Mouse (Mus musculus): Measurements from ENCODE around the gene Pafah1b1. TPM values are rescaled to one million over a fixed set of nuclear protein-coding genes. Genes with fewer than 3 reads are reported as not detected.

Gene Pafah1b1
- polyA plus RNA-seq, 1 experiment from 2014 or later: 46.7 TPM

GRCm38 (mm10) chr11:74634490-74635275 is 89.8 kb downstream of the Pafah1b1 start:
- Histone ChIP-seq H3K4me3 (no peak overlapping the region), H3K9ac (no peak overlapping the region), H3K27ac (no peak overlapping the region), H3K27me3 (peaks cover 15% of the 10 kb centered on the region), H3K36me3 (no peaks in the 10 kb centered on the region), H3K9me3 (no peaks in the 10 kb centered on the region), H3K4me2 (replicated peaks) (no peak overlapping the region), H3K4me1 (peaks cover 16% of the 10 kb centered on the region)
- WGBS: 66% methylated on average over 5 of the region's 5 CpGs
- ATAC-seq (ENCODE audit: low FRiP score, low read depth): no peak

GRCm38 (mm10) chr11:74631880-74632789 is 92.3 kb downstream of the Pafah1b1 start:
- H3K27me3 ChIP-seq: 0 out of 2 replicates have a peak, but pooled peaks cover 8% of the 10 kb centered on the region
- no peak for ATAC-seq (ENCODE audit: low FRiP score, low read depth)
- H3K9me3 ChIP-seq: no peaks in the 10 kb centered on the region
- H3K4me1 ChIP-seq: peaks cover under 1% of the 10 kb centered on the region
- H3K36me3 ChIP-seq: no peaks in the 10 kb centered on the region
- 68% methylated on average over 7 of the region's 7 CpGs for WGBS
- H3K4me3 ChIP-seq: no peak overlapping the region
- H3K4me2 ChIP-seq (replicated peaks): no peak overlapping the region
- H3K27ac ChIP-seq: no peak overlapping the region
- no peak overlapping the region for H3K9ac ChIP-seq

GRCm38 (mm10) chr11:74627481-74627880 is 97.0 kb downstream of the Pafah1b1 start:
- no peaks in the 10 kb centered on the region for H3K36me3 ChIP-seq
- no peaks in the 10 kb centered on the region for H3K9me3 ChIP-seq
- no peak overlapping the region for H3K4me2 ChIP-seq (replicated peaks)
- peaks cover 5% of the 10 kb centered on the region; the same call in 1 of the 2 replicates for H3K27me3 ChIP-seq
- no peak overlapping the region for H3K27ac ChIP-seq
- no peak for ATAC-seq (ENCODE audit: low FRiP score, low read depth)
- no peak overlapping the region for H3K4me3 ChIP-seq
- no peak overlapping the region for H3K9ac ChIP-seq
- no peaks in the 10 kb centered on the region for H3K4me1 ChIP-seq
- WGBS: 73% methylated on average over 3 of the region's 3 CpGs

- H3K4me3 ChIP-seq: no peak overlapping the region
- no peaks in the 10 kb centered on the region for H3K36me3 ChIP-seq
Observed at GRCm38 (mm10) chr11:74625333-74625732, 99.1 kb downstream of the Pafah1b1 start.

More at GRCm38 (mm10) chr11:74625333-74625732, 99.1 kb downstream of the Pafah1b1 start:
- ATAC-seq (ENCODE audit: low FRiP score, low read depth): no peak
- Histone ChIP-seq H3K9me3 (no peaks in the 10 kb centered on the region), H3K27me3 (peaks cover 26% of the 10 kb centered on the region), H3K27ac (no peak overlapping the region), H3K4me2 (replicated peaks) (no peak overlapping the region), H3K9ac (no peak overlapping the region), H3K4me1 (no peaks in the 10 kb centered on the region)

Other genes with a start within 250 kb of the Pafah1b1 start
- gene Rap1gap2, start 113.8 kb downstream of the Pafah1b1 start, polyA plus RNA-seq (2015; fragmentation: Nextera tagmentation; extraction: Ambion mirVana): 1.0 and 1.2 TPM in 2 replicates
- 0.33 and 0.37 TPM in 2 replicates for gene Ccdc92b, start 105.1 kb downstream of the Pafah1b1 start, polyA plus RNA-seq (2015; fragmentation: Nextera tagmentation; extraction: Ambion mirVana)
- gene Cluh, start 75.2 kb downstream of the Pafah1b1 start, polyA plus RNA-seq (2015; fragmentation: Nextera tagmentation; extraction: Ambion mirVana): 19.9 and 21.4 TPM in 2 replicates
- 56.6 and 61.1 TPM in 2 replicates for gene Mettl16, start 46.2 kb upstream of the Pafah1b1 start, polyA plus RNA-seq (2015; fragmentation: Nextera tagmentation; extraction: Ambion mirVana)
- gene Mnt, start 106.2 kb upstream of the Pafah1b1 start, polyA plus RNA-seq (2015; fragmentation: Nextera tagmentation; extraction: Ambion mirVana): 5.3 and 5.8 TPM in 2 replicates
- 4.5 and 6.0 TPM in 2 replicates for gene Sgsm2, start 172.4 kb upstream of the Pafah1b1 start, polyA plus RNA-seq (2015; fragmentation: Nextera tagmentation; extraction: Ambion mirVana)
- gene Tsr1, start 173.4 kb upstream of the Pafah1b1 start, polyA plus RNA-seq (2015; fragmentation: Nextera tagmentation; extraction: Ambion mirVana): 44.8 and 45.6 TPM in 2 replicates
- 21.9 and 22.4 TPM in 2 replicates for gene Smg6, start 201.2 kb upstream of the Pafah1b1 start, polyA plus RNA-seq (2015; fragmentation: Nextera tagmentation; extraction: Ambion mirVana)
- 29.2 and 30.3 TPM in 2 replicates for gene Srr, start 201.3 kb upstream of the Pafah1b1 start, polyA plus RNA-seq (2015; fragmentation: Nextera tagmentation; extraction: Ambion mirVana)

All from limb, embryonic 13.5 days (tissue).